Mouse (Mus musculus) heart, adult 9 months (tissue): ENCODE data around the gene Aqr.
"Not testable (repeated sequence)": the region's sequence is repeated elsewhere in the genome, so short reads cannot be mapped to it uniquely, and the experiment has no call there.

ENCODE experiments used
- DNase-seq, 2 experiments: peaks; one replicate each; pipeline ENCODE4 v3.0.0; 2022; ENCODE audit warnings: low spot score in 2 of 2

Aqr gene

DNA sequence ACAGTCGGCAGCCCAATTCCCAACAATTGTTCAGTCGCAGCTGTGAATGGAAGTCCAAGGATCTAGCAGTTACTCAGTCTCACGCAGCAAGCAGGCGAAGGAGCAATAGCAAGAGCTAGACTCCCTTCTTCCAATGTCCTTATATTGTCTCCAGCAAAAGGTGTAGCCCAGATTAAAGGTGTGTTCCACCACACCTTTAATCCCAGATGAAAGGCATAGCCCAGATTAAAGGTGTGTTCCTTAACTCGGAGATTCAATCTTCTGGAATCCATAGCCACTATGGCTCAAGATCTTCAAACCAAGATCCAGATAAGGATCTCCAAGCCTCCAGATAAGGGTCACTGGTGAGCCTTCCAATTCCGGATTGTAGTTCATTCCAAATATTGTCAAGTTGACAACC is at the start of gene Aqr:
Aqr (minus strand) TSS at position 101 of the 400 bp plus-strand sequence.
- not testable (repeated sequence) for DNase-seq

DNA sequence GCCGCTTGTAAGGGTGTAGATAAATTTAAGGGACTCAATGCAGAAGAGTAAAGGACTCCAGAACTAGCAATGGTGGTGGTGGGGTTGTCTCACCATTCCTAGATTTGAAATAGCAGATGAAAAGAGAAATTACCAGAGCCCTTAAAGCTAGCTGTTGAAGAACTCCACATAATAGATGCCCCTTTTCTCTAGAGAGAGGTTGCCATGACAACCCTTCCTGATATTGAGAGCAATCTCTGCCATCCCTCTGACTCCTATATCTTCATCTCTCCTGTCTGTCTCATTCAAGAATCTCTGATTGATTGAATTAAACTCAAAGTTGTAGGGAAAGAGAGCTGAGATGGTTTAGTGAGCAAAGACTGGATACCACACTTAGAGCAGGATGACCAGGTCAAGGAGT is 49.7 kb upstream of the Aqr start:
- DNase-seq: no peak

DNA sequence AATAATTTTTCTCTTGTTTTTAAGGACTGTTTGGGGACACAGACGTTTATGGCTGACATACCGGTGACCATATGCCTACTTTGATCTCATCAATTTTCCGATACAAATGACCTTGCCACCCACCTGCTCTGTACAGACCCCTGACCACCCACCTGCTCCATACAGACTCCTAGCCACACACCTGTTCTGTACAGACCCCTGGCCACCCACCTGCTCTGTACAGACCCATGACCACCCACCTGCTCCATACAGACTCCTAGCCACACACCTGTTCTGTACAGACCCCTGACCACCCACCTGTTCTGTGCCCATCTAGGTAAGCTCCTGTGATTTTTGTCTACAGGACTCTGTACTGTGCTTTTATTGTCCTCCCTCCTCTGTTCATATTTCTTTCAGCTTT is 48.8 kb upstream of the Aqr start:
- no peak for DNase-seq

DNA sequence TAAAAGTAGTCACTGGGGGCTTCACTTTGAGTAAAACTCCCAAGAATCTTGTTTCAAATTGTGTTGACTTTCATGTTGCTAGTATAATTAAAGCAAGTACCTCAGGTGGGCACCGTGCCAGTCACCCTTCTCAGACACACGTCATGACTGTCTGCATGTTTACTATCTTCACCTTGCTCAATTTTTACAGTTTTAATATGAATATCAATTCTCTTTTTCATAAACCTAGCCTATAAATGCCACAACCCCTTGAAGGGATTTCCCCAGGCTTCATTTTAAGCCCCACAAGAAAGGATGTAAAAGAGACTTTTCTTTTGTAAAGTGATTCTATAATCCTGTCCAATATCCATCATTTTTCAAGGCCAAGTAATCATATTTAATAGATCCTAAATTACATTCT is 44.4 kb upstream of the Aqr start:
- no peak for DNase-seq

DNA sequence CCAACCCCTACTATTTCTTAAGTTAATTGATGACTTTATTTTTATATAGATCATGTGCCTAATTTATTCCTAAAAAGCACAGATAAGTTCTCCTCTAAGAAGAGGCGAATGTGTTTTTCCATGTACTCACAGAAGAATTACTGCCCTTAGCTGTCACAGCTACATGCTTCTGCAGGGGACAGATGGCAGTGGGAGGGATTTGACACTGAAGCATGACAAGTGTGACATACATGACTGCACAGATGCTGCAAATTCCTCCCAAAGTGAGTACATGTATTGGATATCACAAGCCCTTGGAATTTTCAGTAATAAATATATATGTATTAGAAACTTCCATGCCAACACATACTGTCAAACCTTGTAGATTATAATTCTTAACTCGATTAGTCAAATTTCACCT is 41.8 kb upstream of the Aqr start:
- no peak for DNase-seq

DNA sequence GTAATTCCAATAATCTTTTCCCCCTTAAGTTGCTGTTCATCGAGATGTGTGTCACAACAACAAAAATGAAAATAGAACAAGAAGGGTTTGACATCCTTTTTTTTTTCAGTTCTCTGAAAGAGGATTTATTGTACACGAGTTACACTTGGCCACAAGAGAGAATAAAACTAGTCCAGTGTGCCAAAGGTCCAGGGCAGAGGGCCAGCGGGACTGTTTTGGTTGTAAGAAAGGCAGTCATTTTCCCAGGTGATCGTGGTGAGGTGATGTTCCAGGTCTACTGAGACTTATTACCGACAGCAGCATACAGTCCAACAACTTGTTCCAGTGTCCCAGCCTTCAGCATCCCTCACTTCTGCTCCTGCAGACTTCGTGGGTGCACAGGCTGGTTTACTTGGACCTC is 18.2 kb upstream of the Aqr start:
- no peak for DNase-seq

DNA sequence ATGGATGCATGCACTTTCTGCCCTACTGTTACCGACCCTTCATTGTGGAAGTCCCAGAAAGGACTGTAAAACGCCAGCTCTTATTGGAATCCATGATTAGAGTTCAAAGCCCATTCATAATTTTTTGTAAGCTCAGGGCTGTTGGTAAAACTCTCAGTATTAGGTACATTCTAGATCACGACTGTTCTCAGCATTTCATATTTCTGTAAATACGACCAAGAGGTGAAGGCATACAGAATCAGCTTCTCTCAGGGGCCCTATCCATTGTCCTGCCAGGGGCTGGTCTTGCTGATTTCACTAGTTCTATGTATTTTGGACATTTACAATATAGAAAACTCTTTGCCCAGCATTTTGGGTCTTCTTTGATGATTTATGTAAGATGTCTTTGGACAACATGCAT is 14.8 kb upstream of the Aqr start:
- no peak for DNase-seq

DNA sequence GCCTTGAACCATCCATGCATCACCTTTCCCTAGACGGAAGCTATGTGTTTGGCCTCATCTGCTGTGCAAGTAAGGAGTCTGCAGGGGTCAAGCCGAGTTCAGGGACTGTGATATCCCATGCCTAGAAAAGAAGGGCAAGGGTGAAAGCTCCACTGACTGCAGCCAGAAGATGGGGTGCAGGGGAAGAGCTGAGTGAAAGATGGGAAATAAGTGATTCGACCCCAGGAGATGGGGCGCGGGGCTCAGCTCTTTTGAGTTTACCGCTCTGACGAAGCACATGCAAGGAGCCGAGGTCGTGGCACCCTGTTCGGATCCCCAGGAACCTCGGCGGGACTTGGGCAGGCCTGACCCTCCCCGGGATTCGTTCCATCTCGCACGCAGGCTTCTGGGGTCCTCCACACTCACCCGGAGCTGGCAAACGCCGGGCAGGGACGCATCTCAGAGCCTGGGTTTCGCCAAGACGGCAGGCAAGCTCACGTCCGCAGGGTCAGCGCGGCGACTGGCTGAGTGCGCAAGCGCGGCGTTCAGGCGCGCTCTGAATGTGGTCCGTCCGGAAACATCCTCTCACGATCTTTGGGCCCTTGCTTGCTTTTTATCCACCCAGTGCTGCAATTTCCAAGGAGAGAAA is 14.2 kb upstream of the Aqr start, which contains the start of gene Zfp770:
Zfp770 (minus strand) TSS at position 538 of the 628 bp plus-strand sequence.
- peak; percentile 75 to 77 for DNase-seq

DNA sequence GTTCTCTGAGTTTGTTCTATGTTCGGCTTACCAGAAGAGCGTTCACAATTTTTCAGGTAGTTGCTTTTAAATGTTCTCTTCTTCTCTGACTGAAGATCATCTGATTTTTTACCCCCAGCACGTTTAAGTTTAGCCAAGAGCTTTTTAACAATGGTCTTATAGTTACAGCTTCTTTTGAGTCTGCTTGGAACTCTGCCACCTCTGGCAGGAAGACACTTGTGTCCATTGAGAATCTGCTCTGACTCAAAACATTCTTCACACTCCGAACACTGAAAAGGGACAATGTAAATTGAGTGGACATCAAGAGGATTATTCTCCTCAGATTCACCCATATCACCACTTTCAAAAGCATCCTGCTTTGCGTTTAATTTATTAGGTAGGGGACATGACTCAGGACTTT is 9.6 kb upstream of the Aqr start:
- no peak for DNase-seq

DNA sequence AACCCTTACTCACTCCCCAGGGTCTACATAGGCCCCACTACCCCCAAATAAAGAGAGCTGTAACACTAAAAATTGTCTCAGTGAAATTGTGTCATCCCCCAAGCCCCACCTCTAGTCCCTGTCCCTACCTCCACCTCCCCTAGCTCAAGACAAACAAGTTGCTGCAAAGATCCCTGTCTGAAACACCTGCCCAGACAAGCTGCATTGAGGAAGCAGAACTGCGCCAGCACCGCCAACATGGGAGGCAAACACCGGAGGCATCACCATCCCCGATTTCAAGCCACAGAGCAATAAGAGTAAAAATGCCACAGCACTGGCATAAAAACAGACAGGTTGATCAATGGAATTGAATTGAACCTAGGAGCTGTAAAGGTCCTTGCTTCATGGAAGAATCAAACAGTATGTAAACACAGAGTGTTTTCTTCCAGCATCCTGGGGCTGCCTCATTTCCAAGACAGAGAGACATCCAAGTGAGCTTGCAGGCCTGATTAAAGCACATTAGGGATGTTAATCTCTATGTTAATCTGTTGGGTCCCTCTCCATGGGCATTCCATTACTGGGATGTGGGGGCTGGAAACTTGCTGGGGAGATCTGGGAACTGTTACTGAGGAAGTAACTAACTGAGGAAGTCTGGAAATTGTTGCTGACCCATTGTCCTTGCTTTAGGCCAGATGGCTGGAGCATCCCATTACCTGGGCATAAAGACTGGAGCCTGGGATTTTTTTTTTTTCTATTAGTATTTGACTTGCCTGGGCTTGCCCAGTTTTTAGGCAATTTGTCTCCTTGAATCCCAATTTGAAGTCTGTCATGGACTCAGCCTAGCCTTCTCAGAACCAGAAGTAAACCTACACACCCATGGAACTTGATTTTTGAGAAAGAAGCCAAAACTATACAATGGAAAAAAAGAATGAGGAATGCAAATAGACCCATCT is 8.8 kb downstream of the Aqr start:
- no peak for DNase-seq

DNA sequence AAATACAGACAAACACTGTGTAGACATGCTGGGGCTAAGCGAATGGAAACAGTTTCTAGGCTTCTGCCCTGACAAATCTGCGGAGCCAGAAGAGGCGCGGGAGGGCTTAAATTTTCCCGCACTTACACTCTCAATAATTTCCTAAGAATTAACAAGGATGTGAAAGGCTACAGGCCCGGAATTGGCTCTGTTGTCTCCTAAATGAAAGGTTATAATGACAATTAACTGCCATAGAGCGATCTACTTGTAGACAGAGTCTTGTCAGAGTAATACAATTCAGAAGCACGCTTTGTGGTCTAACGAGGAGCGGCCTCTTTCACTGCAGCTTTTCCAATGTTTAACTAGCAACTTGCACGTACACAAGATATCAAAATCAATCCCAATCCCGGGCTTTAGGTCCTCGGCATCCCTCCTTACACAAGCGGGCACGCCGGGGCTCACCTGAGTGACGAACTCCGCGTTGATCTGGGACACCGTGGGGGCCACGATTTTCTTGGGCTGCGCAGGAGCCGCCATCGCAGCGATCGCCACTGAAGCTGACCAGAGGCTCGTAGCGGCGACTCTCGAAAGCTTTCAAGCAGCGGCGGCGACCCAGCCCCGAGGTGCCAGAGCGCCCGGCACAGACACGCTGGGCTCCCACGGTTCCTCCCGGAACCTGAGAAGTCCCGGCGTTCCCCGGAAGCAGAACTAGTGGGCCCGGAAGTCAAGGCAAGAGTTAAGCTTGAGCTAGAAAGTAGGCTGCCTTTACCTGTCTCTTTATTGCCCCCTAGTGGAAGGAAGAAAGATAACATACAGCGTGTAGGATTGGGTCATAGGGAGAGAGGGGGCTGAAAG is 12.0 kb downstream of the Aqr start:
- peak; percentile 84 for DNase-seq

DNA sequence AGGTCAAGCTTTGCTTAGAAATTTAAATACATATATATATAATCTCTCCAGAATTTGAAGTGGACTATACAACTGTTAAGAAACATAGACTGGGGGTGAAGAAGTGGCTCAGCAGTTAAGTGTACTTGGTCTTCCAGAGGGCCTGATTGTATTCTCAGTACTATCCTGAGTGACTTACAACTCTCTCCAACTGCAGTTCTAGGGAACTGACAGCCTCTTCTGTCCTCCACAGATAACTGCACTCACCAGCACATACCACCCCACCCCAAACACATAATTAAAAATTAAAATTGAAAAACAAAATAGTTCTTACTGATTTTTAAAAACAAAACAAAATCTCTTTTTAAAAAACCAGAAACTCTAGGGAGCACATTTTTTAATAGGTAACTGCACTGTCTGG is 13.6 kb downstream of the Aqr start:
- DNase-seq: no peak

DNA sequence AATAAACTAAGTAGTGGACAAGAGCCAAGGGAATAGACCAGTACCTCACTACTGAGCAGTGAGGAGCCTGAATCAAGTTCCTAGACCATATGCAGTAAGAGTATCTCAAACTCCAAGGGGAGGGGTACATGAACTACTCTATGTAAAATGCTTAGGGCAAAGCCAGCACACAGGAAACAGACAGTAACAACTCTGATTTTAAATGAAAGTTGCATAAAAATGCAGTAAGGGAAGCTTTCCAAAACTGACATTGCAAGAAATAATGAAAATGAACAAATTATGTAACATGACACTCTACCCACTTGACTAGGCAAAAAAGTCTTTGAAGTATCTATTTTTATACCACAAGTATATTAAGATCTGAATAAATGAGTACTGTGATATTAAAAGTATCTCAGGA is 19.0 kb downstream of the Aqr start:
- DNase-seq: no peak

DNA sequence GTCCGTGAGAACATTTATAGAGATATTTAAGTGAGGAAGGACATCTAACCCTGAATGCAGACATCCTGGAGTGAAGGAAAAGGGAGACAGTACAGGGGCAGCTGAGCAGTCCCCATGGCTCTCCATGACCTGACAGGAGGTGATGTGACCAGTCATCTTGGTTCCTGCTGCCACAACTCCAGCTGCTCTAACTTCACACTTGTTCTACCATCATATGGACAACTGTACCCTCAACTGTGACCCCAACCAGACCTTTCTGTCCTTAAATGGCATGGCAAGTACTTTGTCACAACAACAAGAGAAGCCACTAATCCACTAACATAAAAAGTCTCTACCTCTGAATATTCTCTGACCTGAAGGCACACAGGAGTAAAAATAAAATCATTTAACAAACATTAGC is 24.8 kb downstream of the Aqr start:
- DNase-seq: no peak

DNA sequence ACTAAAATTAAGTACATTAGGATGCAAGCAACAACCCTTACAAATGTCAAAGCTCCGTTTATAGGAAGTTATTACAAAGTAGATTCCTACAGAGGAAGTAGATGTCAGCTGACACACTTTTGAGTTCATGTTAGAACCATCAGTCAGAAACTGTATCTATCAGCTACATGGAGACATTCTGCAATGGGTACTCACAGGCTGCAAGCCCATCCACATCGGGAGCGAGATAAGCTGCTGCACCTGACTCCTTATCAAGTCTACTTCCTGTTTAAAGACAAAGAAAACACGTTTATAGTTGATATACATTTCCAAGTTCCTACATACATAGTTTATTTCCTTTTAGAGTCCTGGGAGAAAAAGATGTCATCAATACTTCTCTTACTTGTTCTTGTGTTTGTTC is 29.5 kb downstream of the Aqr start:
- DNase-seq: no peak

DNA sequence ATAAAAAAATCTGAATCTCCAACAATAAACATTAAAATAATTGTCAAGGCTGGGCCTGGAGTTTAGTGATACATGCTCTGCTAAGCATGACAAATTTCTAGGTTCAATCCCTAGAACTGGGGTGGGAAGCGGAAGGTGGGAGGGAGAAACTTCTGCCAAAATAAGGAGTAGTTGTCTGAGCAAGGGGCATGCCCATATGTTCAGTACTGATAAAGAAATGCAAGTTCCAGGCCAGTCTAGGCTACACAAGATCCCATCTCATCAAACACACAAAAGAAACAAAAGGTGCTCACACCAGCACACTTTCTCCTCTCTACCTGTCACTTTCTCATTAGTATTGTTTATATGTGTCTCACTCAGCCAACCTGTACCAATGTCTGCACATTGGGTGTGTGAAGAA is 30.2 kb downstream of the Aqr start:
- no peak for DNase-seq

DNA sequence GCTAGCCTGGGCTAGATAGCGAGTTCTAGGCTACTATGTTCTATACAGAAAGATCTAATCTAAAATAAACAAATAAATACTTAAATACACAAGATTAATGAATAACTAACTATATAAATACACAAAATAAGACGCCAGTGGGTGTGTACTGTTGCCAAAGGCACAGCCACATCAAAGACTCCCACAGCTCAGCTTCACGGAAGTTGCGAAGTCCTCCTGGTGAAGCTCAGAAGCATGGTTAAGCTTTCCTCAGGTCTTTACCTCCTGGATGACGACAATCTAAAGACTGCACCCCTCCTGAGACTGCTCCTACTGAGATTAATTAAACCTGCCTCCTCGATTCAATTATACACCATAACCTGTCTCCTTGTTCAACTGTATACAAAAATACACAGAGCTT is 33.6 kb downstream of the Aqr start:
- no peak for DNase-seq

DNA sequence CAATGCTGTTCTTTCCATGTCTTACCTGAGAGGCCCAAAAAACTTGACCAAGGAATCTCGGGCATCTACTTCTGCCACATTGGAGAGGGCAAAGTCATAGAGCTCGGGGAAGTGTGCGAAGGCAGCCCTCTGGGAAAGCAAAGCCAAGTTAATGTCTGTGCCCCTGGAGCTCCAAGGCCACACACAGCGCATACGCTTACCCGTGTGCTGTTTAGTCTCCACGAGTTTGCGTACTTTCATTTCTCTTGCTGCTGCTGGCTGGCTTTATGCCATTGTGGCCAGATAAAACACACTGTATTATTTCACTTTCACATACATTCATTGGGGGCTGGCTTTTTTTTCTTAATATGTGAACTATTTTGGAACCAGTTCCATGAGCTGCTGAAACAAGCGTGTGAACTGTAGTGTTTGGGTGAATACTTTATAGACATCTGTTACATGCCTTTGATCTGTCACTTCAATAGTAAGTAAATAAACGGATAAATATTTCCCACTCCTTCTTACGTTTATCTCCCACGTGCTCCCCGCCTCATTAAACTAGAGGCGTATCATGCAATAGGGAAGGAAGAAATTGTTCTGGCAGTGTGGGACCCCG is 39.9 kb downstream of the Aqr start:
- DNase-seq: no peak

DNA sequence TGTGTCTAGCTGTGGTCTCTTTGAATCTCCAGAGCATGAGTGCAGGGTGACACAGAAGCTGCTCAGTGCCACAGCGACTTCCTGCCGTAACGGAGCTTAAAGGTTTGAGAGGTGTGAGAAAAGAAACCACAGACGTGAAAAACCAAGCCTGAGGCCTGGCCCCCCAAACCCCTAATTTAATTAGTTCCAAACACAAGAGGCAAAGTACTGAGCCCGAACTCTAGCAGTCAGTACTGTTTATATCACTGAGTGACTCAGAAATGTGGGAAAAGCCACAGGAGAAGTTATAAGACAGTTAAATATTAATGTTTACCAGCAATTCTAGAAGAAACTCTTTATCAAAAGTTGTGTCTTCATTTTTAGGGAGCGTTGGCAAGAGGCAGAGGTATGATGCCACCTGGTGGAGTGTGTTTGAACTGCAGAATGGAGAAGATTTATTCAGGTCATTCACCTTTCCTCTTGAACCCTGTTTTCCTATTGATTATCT is 41.5 kb downstream of the Aqr start:
- peak in 1 of 2 experiments; percentile 10 for DNase-seq

DNA sequence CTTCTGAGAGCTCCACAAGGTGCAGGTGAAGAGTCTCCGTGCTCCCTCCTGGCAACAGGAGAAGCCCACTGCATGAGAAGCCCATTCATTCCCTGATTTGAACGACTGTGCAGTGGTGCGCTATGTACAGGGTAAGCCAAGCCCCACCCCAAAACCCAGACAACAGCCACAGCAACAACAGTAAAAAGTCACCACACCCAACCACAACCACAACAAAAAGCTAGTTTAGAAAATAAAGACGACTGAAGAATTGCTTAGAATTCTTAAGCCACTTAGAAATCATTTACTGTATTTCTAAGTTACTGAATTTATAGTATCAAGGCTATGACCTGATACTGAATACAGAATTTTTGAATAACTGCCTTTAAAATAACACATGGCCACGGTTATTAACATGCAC is 41.9 kb downstream of the Aqr start:
- DNase-seq: no peak

DNA sequence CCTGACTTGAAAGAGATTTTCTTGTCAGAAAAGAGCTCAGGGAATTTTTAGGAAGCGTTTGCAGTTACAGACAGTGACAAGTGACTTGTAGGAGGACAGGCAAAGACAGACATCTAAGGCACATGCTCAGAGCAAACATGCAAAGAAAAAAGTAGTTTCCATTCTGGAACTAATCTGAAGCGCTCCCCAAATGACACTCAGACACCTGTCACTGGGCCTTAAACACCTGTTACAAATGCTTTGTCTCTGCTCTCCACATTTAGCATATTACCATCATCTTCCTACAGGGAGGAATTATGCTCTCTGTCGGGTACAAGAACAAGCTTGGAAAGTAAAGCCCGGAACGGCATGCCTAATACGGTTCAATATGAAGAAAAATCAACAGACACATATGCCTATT is 43.0 kb downstream of the Aqr start:
- DNase-seq: no peak

DNA sequence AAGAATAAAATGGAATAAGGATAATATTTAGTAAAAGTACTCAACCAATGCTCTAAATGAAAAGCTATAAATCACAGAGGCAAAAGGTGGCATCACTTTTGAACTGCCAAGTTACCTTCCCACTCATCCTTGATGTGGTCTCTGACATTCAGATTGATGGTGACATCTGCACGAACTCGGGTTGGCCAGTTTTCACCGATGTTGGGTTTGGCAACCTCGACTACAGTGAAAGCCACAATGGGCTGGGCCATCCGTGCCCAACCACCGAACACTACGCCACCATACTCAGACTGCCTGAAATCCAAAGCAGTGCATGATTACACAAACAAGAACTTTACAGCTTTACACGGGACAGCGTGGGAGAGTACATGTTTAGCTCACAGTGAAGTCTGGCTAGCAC is 50.1 kb downstream of the Aqr start:
- no peak for DNase-seq
